Mouse (Mus musculus) forelimb bud, embryonic 11.5 days (tissue): ENCODE measurements around the gene Ctdsp2.

ENCODE experiments used
- DNase-seq: peaks from one replicate; pipeline ENCODE4 v3.0.0-alpha.2; 2012; ENCODE audit warnings: low read depth, low spot score

Ctdsp2 gene

DNA sequence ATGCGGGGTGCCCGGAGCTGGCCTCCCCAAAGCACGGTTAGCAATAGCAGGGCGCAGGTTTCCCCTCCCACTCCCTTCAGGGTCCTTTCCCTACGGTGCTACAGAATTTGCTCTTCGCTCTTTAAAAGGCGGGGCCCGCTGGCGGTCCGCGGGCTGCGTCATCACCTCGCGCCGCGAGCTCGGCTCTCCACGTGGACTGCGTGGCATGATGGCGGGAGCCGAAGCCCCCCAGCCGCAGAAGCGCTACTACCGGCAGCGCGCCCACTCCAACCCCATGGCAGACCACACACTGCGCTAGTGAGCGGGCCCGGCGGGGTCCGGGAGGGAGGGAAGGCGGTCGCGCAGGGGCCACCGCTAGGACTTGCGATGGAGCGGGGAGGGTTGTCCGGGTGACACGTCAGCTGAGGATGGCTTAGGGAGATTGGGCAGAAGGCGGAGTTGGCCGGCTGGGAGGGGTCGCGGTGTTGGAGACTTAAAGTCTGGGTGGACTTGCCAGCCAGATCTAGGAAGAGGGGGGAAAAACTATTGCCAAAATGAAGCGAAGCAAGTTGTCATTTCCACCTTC is 63.3 kb downstream of the Ctdsp2 start:
- peak; percentile 91 for DNase-seq

DNA sequence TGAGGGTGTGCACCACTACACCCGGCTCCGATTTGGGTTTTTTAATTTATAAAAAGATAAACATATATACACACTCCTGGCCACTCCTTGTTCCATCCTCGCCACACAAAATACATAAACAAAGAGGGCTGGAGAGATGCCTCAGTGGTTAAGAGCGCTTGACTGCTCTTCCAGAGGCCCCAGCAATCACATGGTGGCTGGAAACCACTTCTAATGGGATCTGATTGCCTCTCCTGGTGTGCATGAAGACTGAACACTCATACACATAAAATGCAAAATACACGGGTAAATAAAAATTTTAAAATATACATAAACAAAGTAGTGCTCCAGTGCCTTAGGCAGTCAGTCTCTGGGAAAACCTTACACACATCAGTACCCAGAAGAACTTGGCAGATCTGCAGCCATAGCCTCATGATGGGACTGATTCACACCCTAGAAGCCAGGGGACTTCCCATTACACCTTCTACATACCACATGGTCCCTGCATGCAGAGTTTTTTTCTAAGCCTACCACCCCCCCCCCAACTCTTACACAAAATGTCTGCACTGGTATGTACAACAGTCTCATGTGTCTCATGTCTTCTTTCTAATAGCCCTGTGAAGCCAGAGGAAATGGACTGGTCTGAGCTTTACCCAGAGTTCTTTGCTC is 64.1 kb downstream of the Ctdsp2 start:
- no peak for DNase-seq

DNA sequence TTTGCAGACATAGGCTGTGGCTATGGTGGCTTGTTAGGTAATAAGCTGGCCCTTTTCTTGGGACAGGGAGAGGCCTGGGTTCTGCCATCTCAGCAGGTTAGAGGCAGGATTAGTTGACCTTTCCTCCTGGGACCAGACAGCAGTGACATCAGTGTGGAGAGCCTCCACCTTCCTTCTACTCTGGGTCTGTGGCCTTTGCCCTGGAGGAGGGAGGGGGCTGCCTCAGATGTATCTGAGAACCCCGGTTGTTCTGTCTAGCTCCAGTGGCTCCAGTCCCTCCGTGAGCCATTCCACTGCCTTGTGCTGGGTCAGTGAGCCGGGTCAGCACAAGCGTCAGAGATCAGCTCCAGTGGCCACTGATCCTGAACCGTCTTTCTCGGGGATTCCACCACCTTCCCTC is 64.7 kb downstream of the Ctdsp2 start:
- no peak for DNase-seq

DNA sequence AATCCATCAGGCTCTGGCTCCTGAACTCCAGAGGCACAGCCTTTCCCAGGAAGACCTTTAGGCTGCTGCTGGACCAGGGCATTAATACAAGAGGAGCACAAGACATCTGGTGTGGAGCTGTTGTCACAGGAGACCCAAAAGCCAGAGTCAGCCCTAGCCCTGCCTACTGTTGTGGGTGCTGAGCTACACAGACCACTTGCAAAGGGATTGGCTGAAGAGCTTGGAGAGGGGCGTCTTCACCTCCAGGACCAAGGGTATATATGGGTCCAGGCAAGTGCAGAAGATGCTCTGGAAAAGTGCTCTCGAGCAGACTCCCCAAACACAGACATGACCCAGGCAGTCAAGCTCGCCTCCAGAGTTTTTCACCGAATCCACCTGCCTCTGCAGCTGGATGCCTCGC is 69.4 kb downstream of the Ctdsp2 start, which contains the start of gene Cyp27b1:
TSS of gene Cyp27b1 (plus strand) at position 297 of the 400 bp plus-strand sequence.
- DNase-seq = no peak

DNA sequence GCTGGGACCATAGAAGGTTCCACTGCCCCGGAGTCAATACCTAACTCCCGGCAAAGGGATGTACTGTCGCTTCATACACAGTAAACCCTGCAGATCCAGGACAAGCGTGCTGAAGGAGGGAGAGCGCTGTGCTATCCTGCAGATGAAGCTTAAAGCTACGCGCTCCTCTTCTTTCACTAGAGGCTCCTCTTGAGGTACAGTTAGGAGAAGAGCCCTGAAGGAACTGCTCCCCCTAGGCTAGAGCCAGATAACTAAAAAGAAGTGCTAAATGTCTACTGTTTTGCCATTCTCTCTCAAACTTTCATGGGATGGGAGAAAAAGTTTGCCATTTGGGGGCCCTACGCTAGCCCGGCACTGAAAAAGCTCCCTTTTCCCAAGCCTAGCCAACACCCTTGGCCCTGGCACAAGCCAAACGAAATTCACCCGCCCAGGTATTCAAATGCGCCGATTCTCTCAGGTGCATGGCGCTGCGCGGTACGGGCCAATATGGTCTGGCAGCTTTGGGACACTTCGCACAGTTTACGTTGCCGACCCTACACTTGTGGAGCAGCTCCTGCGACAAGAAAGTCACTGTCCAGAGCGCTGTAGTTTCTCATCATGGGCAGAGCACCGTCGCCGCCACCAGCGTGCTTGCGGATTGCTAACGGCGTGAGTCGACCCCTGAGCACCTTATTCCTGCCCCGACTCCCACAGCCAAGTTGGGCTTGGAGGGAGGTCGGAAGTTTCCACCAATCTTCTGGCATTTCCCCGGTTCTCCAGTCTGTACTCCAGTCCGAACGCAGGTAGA is 70.3 kb downstream of the Ctdsp2 start:
- no peak for DNase-seq
